Mouse (Mus musculus) megakaryocyte-erythroid progenitor cell, adult 5 weeks (primary cell): ENCODE measurements around the gene Gpn2. TPM values are rescaled to one million over a fixed set of nuclear protein-coding genes. Genes with fewer than 3 reads are reported as not detected.

ENCODE experiments used
- polyA plus RNA-seq: library from polyadenylated mRNA; stranded (reverse); fragments of >175 nt; gene quantifications from 2 replicates; pipeline ENCODE4 v1.2.3, GENCODE M21; 2012

Gpn2 gene
- polyA plus RNA-seq, result 59.1 and 63.0 TPM in 2 replicates

GRCm38 (mm10) chr4:133584059-133584951 lies at the start of gene Gpn2:
Gpn2 (plus strand) TSS chr4:133584362.

GRCm38 (mm10) chr4:133545272-133546231 lies 38.6 kb upstream of the Gpn2 start, which contains the start of gene Nudc:
Nudc (minus strand) TSS chr4:133545996.

GRCm38 (mm10) chr4:133552768-133553447 lies 31.3 kb upstream of the Gpn2 start, which contains the start of gene Nr0b2:
Nr0b2 (plus strand) TSS chr4:133553376.

DNA sequence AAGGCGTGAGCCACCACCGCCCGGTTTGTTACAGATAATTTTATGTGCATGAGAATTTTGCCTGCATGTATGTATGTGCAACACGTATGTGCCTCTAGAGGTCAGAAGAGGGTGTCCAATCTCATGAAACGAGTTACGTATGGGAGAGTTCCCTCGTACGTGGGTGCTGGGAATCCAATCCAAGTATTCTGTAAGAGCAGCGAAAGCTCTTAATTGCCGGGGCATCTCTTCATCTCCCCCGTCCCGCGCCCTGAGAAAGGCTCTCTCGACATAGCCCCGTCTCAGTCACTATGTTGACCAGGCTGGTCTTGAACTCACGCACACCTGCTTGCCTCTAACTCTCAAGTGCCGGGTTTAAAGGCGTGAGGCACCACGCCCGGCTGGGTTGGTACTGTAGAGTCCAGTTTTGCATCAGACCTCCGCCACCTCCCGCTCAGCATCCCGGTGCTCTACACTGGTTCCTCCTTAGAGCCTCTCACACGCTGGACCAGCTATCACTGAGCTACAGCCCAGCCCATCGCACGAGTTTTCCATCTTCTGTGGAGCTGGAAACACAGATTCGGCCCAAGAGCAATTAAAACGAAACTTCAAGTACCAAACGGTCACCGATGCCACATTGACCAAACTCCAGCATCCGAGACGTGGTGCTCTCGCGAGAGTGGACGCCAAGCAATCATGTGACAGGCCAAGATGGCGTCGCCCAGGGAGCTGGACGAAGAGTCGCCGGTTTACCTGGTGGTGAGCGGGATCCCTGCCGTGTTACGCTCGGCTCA lies 9.9 kb upstream of the Gpn2 start, which contains the start of gene Gpatch3:
TSS of gene Gpatch3 (plus strand) at position 676 of the 773 bp plus-strand sequence.

DNA sequence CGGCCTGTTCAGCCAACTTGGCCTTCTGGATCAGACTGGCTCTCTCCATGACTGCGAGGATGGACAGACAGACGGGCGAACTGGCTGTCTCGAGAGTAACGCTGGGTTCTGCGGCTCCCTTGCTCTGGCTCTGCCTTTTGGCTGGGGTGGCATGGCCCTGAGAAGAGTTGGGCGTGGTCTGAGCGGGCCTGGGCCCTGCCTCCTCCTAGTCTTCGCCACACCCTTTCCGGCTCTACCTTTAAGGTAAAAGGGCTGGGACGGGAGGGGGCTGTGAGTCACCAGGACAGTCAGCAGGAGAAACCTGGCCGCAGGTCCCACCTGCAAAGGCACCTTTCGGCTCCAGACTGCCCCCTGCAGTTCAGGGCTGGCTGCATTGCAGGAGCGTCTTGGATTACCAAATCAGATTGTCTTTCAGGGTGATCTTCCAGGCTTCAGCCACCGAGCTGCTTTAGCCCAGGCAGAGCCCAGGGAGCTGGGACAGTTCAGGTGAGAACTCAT lies 17.6 kb downstream of the Gpn2 start, which contains the start of gene Sfn:
TSS of gene Sfn (minus strand) at position 448 of the 498 bp plus-strand sequence.

Other genes with a start within 250 kb of the Gpn2 start
- gene Wdtc1, start 230.9 kb upstream of the Gpn2 start, polyA plus RNA-seq, result 97.5 and 98.3 TPM in 2 replicates
- gene Slc9a1, start 214.7 kb upstream of the Gpn2 start, polyA plus RNA-seq, result 62.5 and 66.4 TPM in 2 replicates
- 0.05 and 0.10 TPM in 2 replicates for gene Tent5b, start 104.2 kb upstream of the Gpn2 start, polyA plus RNA-seq
- 0.10 and 0.85 TPM in 2 replicates for gene Trnp1, start 85.8 kb upstream of the Gpn2 start, polyA plus RNA-seq
- gene Kdf1, start 65.4 kb upstream of the Gpn2 start, polyA plus RNA-seq, result 0.09 TPM in 1 of 2 replicates, not detected in the other
- 465 and 673 TPM in 2 replicates for gene Nudc, start 38.4 kb upstream of the Gpn2 start, polyA plus RNA-seq
- 3.7 and 6.3 TPM in 2 replicates for gene Nr0b2, start 31.0 kb upstream of the Gpn2 start, polyA plus RNA-seq
- 15.9 and 22.6 TPM in 2 replicates for gene Gpatch3, start 9.6 kb upstream of the Gpn2 start, polyA plus RNA-seq
- gene Sfn, start 17.8 kb downstream of the Gpn2 start, polyA plus RNA-seq, result 34.4 and 37.5 TPM in 2 replicates
- 60.6 and 62.1 TPM in 2 replicates for gene Zdhhc18, start 65.8 kb downstream of the Gpn2 start, polyA plus RNA-seq
- 12.9 and 13.3 TPM in 2 replicates for gene Pigv, start 88.3 kb downstream of the Gpn2 start, polyA plus RNA-seq
- 102 and 143 TPM in 2 replicates for gene Arid1a, start 172.4 kb downstream of the Gpn2 start, polyA plus RNA-seq